22 mouse cellular contexts compared by ENCODE assay signal in genomic region chr19:5856604-5857003, GRCm38 (mm10). TPM values are rescaled to one million over a fixed set of nuclear protein-coding genes. Genes with fewer than 3 reads are reported as not detected.
A peak's percentile ranks its signal among the peaks of the same experiment; 100 is the strongest.
DNase-seq lines count a peak whose midpoint lies in the region; ATAC-seq and TF ChIP-seq lines count a peak whose summit lies in the region.
"Had no signal": no experiment of that assay in that cellular context is flagged by ENCODE, and none has a peak within 500 bp of the region (broad histone marks: within the 10 kb centered on the region; RNA-seq: fewer than 3 reads in every experiment).

No protein-coding gene starts in this region.

- H3K9ac ChIP-seq in forebrain, postnatal 0 days, result no peak overlapping the region
- no peak overlapping the region for H3K9ac ChIP-seq in forebrain, embryonic 15.5 days (replicated peaks)
- H3K9ac ChIP-seq in neural tube, embryonic 13.5 days, result 0 out of 2 replicates have a peak overlapping the region, but pooled peaks have one; percentile 2
- no peak overlapping the region for H3K9ac ChIP-seq in neural tube, embryonic 15.5 days (replicated peaks)
- H3K9ac ChIP-seq: forebrain, embryonic 12.5 days; limb, embryonic 12.5 days; liver, embryonic 13.5 days; lung, embryonic 14.5 days had no signal

- ATAC-seq in forebrain, postnatal 0 days, result peak; percentile 29
- ATAC-seq in forebrain, embryonic 15.5 days (replicated peaks), result no peak
- no peak for ATAC-seq in neural tube, embryonic 13.5 days (ENCODE audit: low read depth)
- no peak for ATAC-seq in neural tube, embryonic 15.5 days (ENCODE audit: low FRiP score)

- no peak for TF ChIP-seq CTCF in forebrain, postnatal 0 days (IDR thresholded peaks at IDR 0.05; ENCODE audit: low read depth)
- TF ChIP-seq CTCF in left cerebral cortex, adult 2 months (IDR thresholded peaks at IDR 0.05), result no peak; the same call in 1 of the 2 replicates

- no peak overlapping the region for H3K27ac ChIP-seq in forebrain, postnatal 0 days (ENCODE audit: low read depth, low read length)
- H3K27ac ChIP-seq in forebrain, embryonic 15.5 days (replicated peaks), result no peak overlapping the region
- peak overlapping the region; percentile 20; the same call in 1 of the 2 replicates for H3K27ac ChIP-seq in left cerebral cortex, adult 2 months
- H3K27ac ChIP-seq in neural tube, embryonic 13.5 days (replicated peaks), result no peak overlapping the region
- no peak overlapping the region for H3K27ac ChIP-seq in neural tube, embryonic 15.5 days (replicated peaks)
- H3K27ac ChIP-seq: forebrain, embryonic 12.5 days; kidney, postnatal 0 days; limb, embryonic 12.5 days; liver, embryonic 13.5 days had no signal

- 82% methylated on average over 9 of the region's 9 CpGs for WGBS in forebrain, postnatal 0 days
- 78% methylated on average over 9 of the region's 9 CpGs for WGBS in forebrain, embryonic 15.5 days
- WGBS in neural tube, embryonic 13.5 days, result 81% methylated on average over 9 of the region's 9 CpGs
- 79% methylated on average over 9 of the region's 9 CpGs for WGBS in neural tube, embryonic 15.5 days

- no peaks in the 10 kb centered on the region for H3K9me3 ChIP-seq in forebrain, postnatal 0 days (ENCODE audit: low read length)
- H3K9me3 ChIP-seq in forebrain, embryonic 15.5 days, result no peaks in the 10 kb centered on the region
- no peaks in the 10 kb centered on the region for H3K9me3 ChIP-seq in neural tube, embryonic 13.5 days
- no peaks in the 10 kb centered on the region for H3K9me3 ChIP-seq in neural tube, embryonic 15.5 days (replicated peaks)
- H3K9me3 ChIP-seq: forebrain, embryonic 12.5 days; liver, embryonic 13.5 days had no signal

- DNase-seq in forebrain, postnatal 0 days, result no peak
- peak in 1 of 2 experiments; percentile 8 for DNase-seq in left cerebral cortex, adult 2 months (ENCODE audit: extremely low spot score in 1 of 2, low spot score in 2 of 2)
- no peak for DNase-seq in left cerebral cortex, postnatal 4 days
- no peak for DNase-seq in right cerebral cortex, postnatal 10 days (ENCODE audit: low spot score in 2 of 2)
- DNase-seq: adrenal gland, postnatal 10 days; cerebellum, adult 8-10 months; cerebellum, postnatal 36 days; gastrocnemius, postnatal 14 days; heart, adult 11 months; kidney, adult 2 months; liver, embryonic 13.5 days; lung, embryonic 14.5 days; right cerebral cortex, postnatal 4 days; thymus, adult 18-20 months; thymus, postnatal 4 days had no signal

- intact Hi-C loops in left cerebral cortex, adult 2 months (cut with DNase I), result loop anchor here (5.0 kb wide), 1 partner anchor 129 kb away; the partner anchor contains the start of genes Ehbp1l1 and Fam89b
- intact Hi-C loops in left cerebral cortex, postnatal 4 days (cut with DNase I), result no loop called here

- H3K4me3 ChIP-seq in forebrain, postnatal 0 days (ENCODE audit: low read depth, low read length), result no peak overlapping the region
- H3K4me3 ChIP-seq in forebrain, embryonic 15.5 days, result no peak overlapping the region
- no peak overlapping the region for H3K4me3 ChIP-seq in left cerebral cortex, adult 2 months
- H3K4me3 ChIP-seq in neural tube, embryonic 13.5 days, result no peak overlapping the region
- no peak overlapping the region for H3K4me3 ChIP-seq in neural tube, embryonic 15.5 days (replicated peaks)
- H3K4me3 ChIP-seq: forebrain, embryonic 12.5 days; limb, embryonic 12.5 days; liver, embryonic 13.5 days had no signal

- H3K4me2 ChIP-seq in forebrain, postnatal 0 days (ENCODE audit: low read depth), result no peak overlapping the region
- H3K4me2 ChIP-seq in forebrain, embryonic 15.5 days (replicated peaks), result no peak overlapping the region
- no peak overlapping the region for H3K4me2 ChIP-seq in neural tube, embryonic 13.5 days
- no peak overlapping the region for H3K4me2 ChIP-seq in neural tube, embryonic 15.5 days
- H3K4me2 ChIP-seq: forebrain, embryonic 12.5 days; heart, embryonic 11.5 days; limb, embryonic 12.5 days; liver, embryonic 13.5 days; lung, embryonic 14.5 days had no signal

- no peaks in the 10 kb centered on the region for H3K27me3 ChIP-seq in forebrain, postnatal 0 days (ENCODE audit: insufficient read depth, low read length)
- H3K27me3 ChIP-seq in forebrain, embryonic 15.5 days, result no peaks in the 10 kb centered on the region
- no peaks in the 10 kb centered on the region for H3K27me3 ChIP-seq in neural tube, embryonic 13.5 days
- no peaks in the 10 kb centered on the region for H3K27me3 ChIP-seq in neural tube, embryonic 15.5 days (replicated peaks)
- H3K27me3 ChIP-seq: forebrain, embryonic 12.5 days; limb, embryonic 12.5 days; liver, embryonic 13.5 days had no signal

- H3K4me1 ChIP-seq in forebrain, postnatal 0 days (ENCODE audit: insufficient read depth), result no peaks in the 10 kb centered on the region
- H3K4me1 ChIP-seq in forebrain, embryonic 15.5 days, result peaks cover 4% of the 10 kb centered on the region; the same call in 1 of the 2 replicates
- no peaks in the 10 kb centered on the region for H3K4me1 ChIP-seq in neural tube, embryonic 13.5 days (replicated peaks)
- no peaks in the 10 kb centered on the region for H3K4me1 ChIP-seq in neural tube, embryonic 15.5 days
- H3K4me1 ChIP-seq: limb, embryonic 12.5 days had no signal

- H3K36me3 ChIP-seq in forebrain, postnatal 0 days (ENCODE audit: insufficient read depth), result peaks cover 8% of the 10 kb centered on the region
- peaks cover 34% of the 10 kb centered on the region for H3K36me3 ChIP-seq in forebrain, embryonic 15.5 days
- peaks cover 86% of the 10 kb centered on the region for H3K36me3 ChIP-seq in neural tube, embryonic 13.5 days
- H3K36me3 ChIP-seq in neural tube, embryonic 15.5 days, result peaks cover 48% of the 10 kb centered on the region

RNA-seq across cellular contexts. Expression of gene Frmd8, which starts 18.5 kb away (rescaled TPM):
- total RNA-seq in forebrain, postnatal 0 days (2014; rRNA removed), result 8.5 and 13.3 TPM in 2 replicates
- 9.0 and 10.3 TPM in 2 replicates for polyA plus RNA-seq in forebrain, postnatal 0 days (2015; fragmentation: Nextera tagmentation; extraction: Ambion mirVana)
- 19.5 and 23.3 TPM in 2 replicates for polyA plus RNA-seq in forebrain, embryonic 15.5 days (2015; fragmentation: Nextera tagmentation; extraction: Ambion mirVana)
- 10 to 100 TPM; 10.1 to 13.4 TPM for total RNA-seq in left cerebral cortex, adult 2 months (2021)
- total RNA-seq in left cerebral cortex, postnatal 4 days (2021), result 10 to 100 TPM; 12.1 to 13.4 TPM
- polyA plus RNA-seq in neural tube, embryonic 13.5 days (2015; fragmentation: Nextera tagmentation; extraction: Ambion mirVana), result 21.1 and 23.3 TPM in 2 replicates
- polyA plus RNA-seq in neural tube, embryonic 15.5 days (2015; fragmentation: Nextera tagmentation; extraction: Ambion mirVana), result 13.8 and 23.4 TPM in 2 replicates

RNA-seq across cellular contexts. Expression of gene Slc25a45, which starts 21.0 kb away (rescaled TPM):
- 2.2 and 2.6 TPM in 2 replicates for total RNA-seq in forebrain, postnatal 0 days (2014; rRNA removed)
- polyA plus RNA-seq in forebrain, postnatal 0 days (2015; fragmentation: Nextera tagmentation; extraction: Ambion mirVana), result 2.0 and 2.9 TPM in 2 replicates
- 1.2 and 1.7 TPM in 2 replicates for polyA plus RNA-seq in forebrain, embryonic 15.5 days (2015; fragmentation: Nextera tagmentation; extraction: Ambion mirVana)
- total RNA-seq in left cerebral cortex, adult 2 months (2021), result 1 to 10 TPM; 2.5 to 2.7 TPM
- total RNA-seq in left cerebral cortex, postnatal 4 days (2021), result 1 to 10 TPM; 1.4 to 2.0 TPM
- 1.6 and 2.3 TPM in 2 replicates for polyA plus RNA-seq in neural tube, embryonic 13.5 days (2015; fragmentation: Nextera tagmentation; extraction: Ambion mirVana)
- 2.0 and 3.9 TPM in 2 replicates for polyA plus RNA-seq in neural tube, embryonic 15.5 days (2015; fragmentation: Nextera tagmentation; extraction: Ambion mirVana)

RNA-seq across cellular contexts. Expression of gene Tigd3, which starts 37.3 kb away (rescaled TPM):
- 9.9 and 14.2 TPM in 2 replicates for total RNA-seq in forebrain, postnatal 0 days (2014; rRNA removed)
- 8.6 and 10.2 TPM in 2 replicates for polyA plus RNA-seq in forebrain, postnatal 0 days (2015; fragmentation: Nextera tagmentation; extraction: Ambion mirVana)
- 12.9 and 14.3 TPM in 2 replicates for polyA plus RNA-seq in forebrain, embryonic 15.5 days (2015; fragmentation: Nextera tagmentation; extraction: Ambion mirVana)
- total RNA-seq in left cerebral cortex, adult 2 months (2021), result 1 to 10 TPM; 4.3 to 4.7 TPM
- total RNA-seq in left cerebral cortex, postnatal 4 days (2021), result 10 to 100 TPM; 10.2 to 11.7 TPM
- polyA plus RNA-seq in neural tube, embryonic 13.5 days (2015; fragmentation: Nextera tagmentation; extraction: Ambion mirVana), result 11.1 and 11.4 TPM in 2 replicates
- 8.9 and 10.0 TPM in 2 replicates for polyA plus RNA-seq in neural tube, embryonic 15.5 days (2015; fragmentation: Nextera tagmentation; extraction: Ambion mirVana)

RNA-seq across cellular contexts. Expression of gene Dpf2, which starts 56.2 kb away (rescaled TPM):
- total RNA-seq in forebrain, postnatal 0 days (2014; rRNA removed), result 52.8 and 64.5 TPM in 2 replicates
- polyA plus RNA-seq in forebrain, postnatal 0 days (2015; fragmentation: Nextera tagmentation; extraction: Ambion mirVana), result 56.8 and 60.1 TPM in 2 replicates
- 120 and 137 TPM in 2 replicates for polyA plus RNA-seq in forebrain, embryonic 15.5 days (2015; fragmentation: Nextera tagmentation; extraction: Ambion mirVana)
- total RNA-seq in left cerebral cortex, adult 2 months (2021), result 100 to 1,000 TPM in 1 of 2 experiments, 10 to 100 TPM in 1; 94.8 to 100 TPM
- 10 to 100 TPM; 76.1 to 84.1 TPM for total RNA-seq in left cerebral cortex, postnatal 4 days (2021)
- 117 and 135 TPM in 2 replicates for polyA plus RNA-seq in neural tube, embryonic 13.5 days (2015; fragmentation: Nextera tagmentation; extraction: Ambion mirVana)
- 95.7 and 115 TPM in 2 replicates for polyA plus RNA-seq in neural tube, embryonic 15.5 days (2015; fragmentation: Nextera tagmentation; extraction: Ambion mirVana)
